ENCODE assay signal across 8 mouse cellular contexts in the genomic region with DNA sequence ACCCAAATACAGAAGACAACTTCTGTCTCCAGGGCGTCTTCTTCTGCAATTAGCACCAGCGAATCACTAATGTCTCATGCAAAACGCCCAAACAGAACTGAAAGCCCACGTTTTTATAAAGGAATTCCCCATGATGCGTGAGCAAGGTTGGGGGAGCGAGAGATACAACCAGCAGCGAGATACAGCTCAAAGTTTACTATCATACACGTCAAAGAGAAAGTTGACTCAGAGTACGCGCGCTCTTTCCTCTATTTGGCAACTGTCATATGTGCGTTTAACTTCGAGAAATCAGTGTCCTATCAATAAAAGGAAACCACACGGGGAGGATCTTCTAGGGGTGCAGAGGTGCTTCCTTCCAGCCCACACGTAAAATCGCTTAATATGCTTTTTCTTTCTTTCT. TPM values are rescaled to one million over a fixed set of nuclear protein-coding genes. Genes with fewer than 3 reads are reported as not detected.
DNase-seq lines count a peak whose midpoint lies in the region; ATAC-seq and TF ChIP-seq lines count a peak whose summit lies in the region.

No protein-coding gene starts in this region.

- 0 out of 2 replicates have a peak, but pooled peaks have one; percentile 0 for ATAC-seq in granulocyte monocyte progenitor cell, adult 5-6 weeks (replicated peaks; ENCODE audit: poor library complexity, severe bottlenecking)
- ATAC-seq in limb, embryonic 14.5 days (ENCODE audit: low FRiP score, low read depth) = no peak
- no peak for ATAC-seq in stomach, embryonic 14.5 days (ENCODE audit: insufficient number of reproducible peaks, insufficient read depth, low FRiP score, low read depth)

- peaks cover 39% of the 10 kb centered on the region for H3K27me3 ChIP-seq in E14TG2a.4 (ENCODE audit: insufficient read depth, low read length)
- H3K27me3 ChIP-seq in limb, embryonic 14.5 days (ENCODE audit: control insufficient read depth, insufficient read depth, low read length) = no peaks in the 10 kb centered on the region
- H3K27me3 ChIP-seq in stomach, embryonic 14.5 days (ENCODE audit: control insufficient read depth, insufficient read depth, low read length) = no peaks in the 10 kb centered on the region

- no peak for TF ChIP-seq CTCF in E14TG2a.4 (conservative IDR thresholded peaks at IDR 0.05; ENCODE audit: low read length)

- intact Hi-C loops in heart, postnatal 36 days (cut with DNase I) = loop anchor here (2.0 to 10.0 kb wide), 4 partner anchors 51 to 428 kb away; no protein-coding TSS in a partner anchor

- DNase-seq in heart, adult 18-20 months = peak; percentile 16 to 25
- no peak for DNase-seq in heart, postnatal 36 days
- DNase-seq in limb, embryonic 14.5 days (ENCODE audit: low spot score) = peak; percentile 36
- no peak for DNase-seq in natural killer cell, adult 2 months (ENCODE audit: low spot score in 2 of 2)
- no peak for DNase-seq in layer of hippocampus, adult 8-10 months (ENCODE audit: low spot score in 2 of 2)

- no peaks in the 10 kb centered on the region for H3K9me3 ChIP-seq in E14TG2a.4 (ENCODE audit: low read length)
- no peaks in the 10 kb centered on the region for H3K9me3 ChIP-seq in limb, embryonic 14.5 days (ENCODE audit: control insufficient read depth, low read length)
- H3K9me3 ChIP-seq in stomach, embryonic 14.5 days (ENCODE audit: control insufficient read depth, low read depth, low read length) = no peaks in the 10 kb centered on the region

- peak overlapping the region; percentile 78 for H3K4me2 ChIP-seq in limb, embryonic 14.5 days (replicated peaks; ENCODE audit: low read depth, low read length, severe bottlenecking)
- peak overlapping the region; percentile 68 for H3K4me2 ChIP-seq in stomach, embryonic 14.5 days (replicated peaks; ENCODE audit: low read depth, low read length)

- peaks cover 15% of the 10 kb centered on the region for H3K4me1 ChIP-seq in E14TG2a.4 (replicated peaks; ENCODE audit: low read depth, low read length)
- H3K4me1 ChIP-seq in limb, embryonic 14.5 days (ENCODE audit: control insufficient read depth, insufficient read depth, low read length) = peaks cover 19% of the 10 kb centered on the region
- H3K4me1 ChIP-seq in stomach, embryonic 14.5 days (ENCODE audit: control insufficient read depth, insufficient read depth, low read length) = 0 out of 2 replicates have a peak, but pooled peaks cover 2% of the 10 kb centered on the region

- TF ChIP-seq POLR2A in limb, embryonic 14.5 days (IDR thresholded peaks at IDR 0.05; ENCODE audit: borderline replicate concordance, extremely low read depth, insufficient read depth, insufficient read length) = no peak

- H3K36me3 ChIP-seq in E14TG2a.4 (ENCODE audit: insufficient read depth, low read length) = no peaks in the 10 kb centered on the region
- H3K36me3 ChIP-seq in limb, embryonic 14.5 days (ENCODE audit: control insufficient read depth, insufficient read depth, low read length) = no peaks in the 10 kb centered on the region
- no peaks in the 10 kb centered on the region for H3K36me3 ChIP-seq in stomach, embryonic 14.5 days (ENCODE audit: control insufficient read depth, insufficient read depth, low read length)

- WGBS in limb, embryonic 14.5 days = 4% methylated on average over 16 of the region's 16 CpGs
- 4% methylated on average over 16 of the region's 16 CpGs for WGBS in stomach, embryonic 14.5 days

- H3K4me3 ChIP-seq in E14TG2a.4 (replicated peaks; ENCODE audit: low read length) = peak overlapping the region; percentile 88
- peak overlapping the region; percentile 52 for H3K4me3 ChIP-seq in limb, embryonic 14.5 days (replicated peaks; ENCODE audit: low read length)
- H3K4me3 ChIP-seq in stomach, embryonic 14.5 days (ENCODE audit: low read depth, low read length) = peak overlapping the region; percentile 83

- H3K9ac ChIP-seq in limb, embryonic 14.5 days (ENCODE audit: low read depth, low read length, severe bottlenecking) = peak overlapping the region; percentile 74
- H3K9ac ChIP-seq in stomach, embryonic 14.5 days (replicated peaks; ENCODE audit: low read depth, low read length) = no peak overlapping the region; the same call in 1 of the 2 replicates

- H3K27ac ChIP-seq in limb, embryonic 14.5 days (replicated peaks; ENCODE audit: low read depth, low read length) = no peak overlapping the region
- H3K27ac ChIP-seq in stomach, embryonic 14.5 days (ENCODE audit: low read length) = no peak overlapping the region

RNA-seq across cellular contexts. Expression of gene Tmtc2, which starts 1.4 kb away (rescaled TPM):
- 1 to 10 TPM; 3.8 to 4.5 TPM for total RNA-seq in heart, adult 18-20 months (2021)
- total RNA-seq in heart, postnatal 36 days (2021) = 1 to 10 TPM; 3.6 to 6.2 TPM
- total RNA-seq in granulocyte monocyte progenitor cell, adult 5-6 weeks (2014; fragmentation: Nextera tagmentation) = 1.6 and 3.9 TPM in 2 replicates
- total RNA-seq in granulocyte monocyte progenitor cell, adult 5-6 weeks (2017) = 0.73 and 0.82 TPM in 2 replicates
- polyA plus RNA-seq in limb, embryonic 14.5 days (2012; rRNA removed) = 25.0 and 28.5 TPM in 2 replicates
- 16.5 and 19.4 TPM in 2 replicates for polyA plus RNA-seq in limb, embryonic 14.5 days (2014; fragmentation: Nextera tagmentation; extraction: Ambion mirVana)
- polyA plus RNA-seq in stomach, embryonic 14.5 days (2014; fragmentation: Nextera tagmentation; extraction: Ambion mirVana) = 16.4 and 17.0 TPM in 2 replicates
- 10 to 100 TPM in 3 of 4 experiments, 1 to 10 TPM in 1; 9.7 to 11.9 (median 10.9) TPM for total RNA-seq in layer of hippocampus, adult 8-10 months (2022)

Comparison
In these comparisons a context has a peak if more than half of its experiments do, and no peak if none do; other contexts are left out.
1. DNase-seq: peak in heart, adult 18-20 months (2 of 2) and limb, embryonic 14.5 days (single experiment); none in heart, postnatal 36 days (0 of 2), natural killer cell, adult 2 months (0 of 2) and layer of hippocampus, adult 8-10 months (0 of 2).
2. Peak in every context shown above with its lines, with median percentiles within 50 percentile points of each other: H3K4me3 ChIP-seq.